In genomic region chr7:114155053-114155865, GRCm38 (mm10) we compare ENCODE assay signal across 13 mouse cellular contexts. TPM values are rescaled to one million over a fixed set of nuclear protein-coding genes. Genes with fewer than 3 reads are reported as not detected.
DNase-seq lines count a peak whose midpoint lies in the region; ATAC-seq and TF ChIP-seq lines count a peak whose summit lies in the region.
"Had no signal": no experiment of that assay in that cellular context is flagged by ENCODE, and none has a peak within 500 bp of the region (broad histone marks: within the 10 kb centered on the region; RNA-seq: fewer than 3 reads in every experiment).

No protein-coding gene starts in this region.

- no peaks in the 10 kb centered on the region for H3K4me1 ChIP-seq in lung, adult 2 months (ENCODE audit: control insufficient read depth, insufficient read depth, low read length)
- H3K4me1 ChIP-seq in hindbrain, embryonic 16.5 days (ENCODE audit: control insufficient read depth, insufficient read depth, low read depth, low read length) = no peaks in the 10 kb centered on the region
- H3K4me1 ChIP-seq in midbrain, embryonic 16.5 days (ENCODE audit: control insufficient read depth, insufficient read depth, low read length) = peaks cover 6% of the 10 kb centered on the region; the same call in 1 of the 2 replicates
- H3K4me1 ChIP-seq: embryonic facial prominence, embryonic 12.5 days; liver, embryonic 13.5 days had no signal

- H3K36me3 ChIP-seq in hindbrain, embryonic 16.5 days (ENCODE audit: control insufficient read depth, insufficient read depth, low read length) = no peaks in the 10 kb centered on the region
- no peaks in the 10 kb centered on the region for H3K36me3 ChIP-seq in midbrain, embryonic 16.5 days (ENCODE audit: control insufficient read depth, insufficient read depth, low read length)
- H3K36me3 ChIP-seq: embryonic facial prominence, embryonic 12.5 days; liver, embryonic 13.5 days; neural tube, embryonic 15.5 days had no signal

- no peak overlapping the region for H3K4me2 ChIP-seq in hindbrain, embryonic 16.5 days (ENCODE audit: low read length)
- no peak overlapping the region for H3K4me2 ChIP-seq in midbrain, embryonic 16.5 days (ENCODE audit: low read length)
- H3K4me2 ChIP-seq: embryonic facial prominence, embryonic 12.5 days; liver, embryonic 13.5 days; neural tube, embryonic 15.5 days had no signal

- ATAC-seq in hindbrain, embryonic 16.5 days = 0 out of 2 replicates have a peak, but pooled peaks have one; percentile 40
- ATAC-seq in midbrain, embryonic 16.5 days = peak; percentile 44

- no peak for TF ChIP-seq CTCF in lung, adult 2 months (IDR thresholded peaks at IDR 0.05; ENCODE audit: insufficient read depth, low read length)

- intact Hi-C loops in left cerebral cortex, postnatal 14 days (cut with DNase I) = no loop called here

- H3K9ac ChIP-seq in hindbrain, embryonic 16.5 days (ENCODE audit: low read depth, low read length) = no peak overlapping the region
- H3K9ac ChIP-seq in midbrain, embryonic 16.5 days (ENCODE audit: low read depth, low read length) = no peak overlapping the region
- H3K9ac ChIP-seq: embryonic facial prominence, embryonic 12.5 days; liver, embryonic 13.5 days; neural tube, embryonic 15.5 days had no signal

- H3K27ac ChIP-seq in hindbrain, embryonic 16.5 days (ENCODE audit: low read depth, low read length) = no peak overlapping the region
- no peak overlapping the region for H3K27ac ChIP-seq in midbrain, embryonic 16.5 days (ENCODE audit: low read length)
- H3K27ac ChIP-seq: embryonic facial prominence, embryonic 12.5 days; heart, adult 2 months; liver, embryonic 13.5 days; neural tube, embryonic 15.5 days had no signal

- no peaks in the 10 kb centered on the region for H3K9me3 ChIP-seq in hindbrain, embryonic 16.5 days (ENCODE audit: control insufficient read depth, low read length)
- H3K9me3 ChIP-seq in midbrain, embryonic 16.5 days (replicated peaks; ENCODE audit: control insufficient read depth, low read length, poor library complexity, severe bottlenecking) = no peaks in the 10 kb centered on the region
- H3K9me3 ChIP-seq: embryonic facial prominence, embryonic 12.5 days; liver, embryonic 13.5 days; neural tube, embryonic 15.5 days had no signal

- H3K4me3 ChIP-seq in lung, adult 2 months (replicated peaks; ENCODE audit: extremely low read depth, low read depth, low read length) = no peak overlapping the region
- no peak overlapping the region for H3K4me3 ChIP-seq in hindbrain, embryonic 16.5 days (ENCODE audit: low read length)
- no peak overlapping the region for H3K4me3 ChIP-seq in midbrain, embryonic 16.5 days (ENCODE audit: low read depth, low read length)
- H3K4me3 ChIP-seq: embryonic facial prominence, embryonic 12.5 days; heart, adult 2 months; liver, embryonic 13.5 days; neural tube, embryonic 15.5 days had no signal

- 37% methylated on average over 5 of the region's 5 CpGs for WGBS in lung, adult 2 months
- WGBS in hindbrain, embryonic 16.5 days = 56% methylated on average over 5 of the region's 5 CpGs
- WGBS in midbrain, embryonic 16.5 days = 64% methylated on average over 5 of the region's 5 CpGs

- no peaks in the 10 kb centered on the region for H3K27me3 ChIP-seq in hindbrain, embryonic 16.5 days (replicated peaks; ENCODE audit: control insufficient read depth, insufficient read depth, low read length)
- H3K27me3 ChIP-seq in midbrain, embryonic 16.5 days (ENCODE audit: control insufficient read depth, insufficient read depth, low read depth, low read length) = no peaks in the 10 kb centered on the region
- H3K27me3 ChIP-seq: embryonic facial prominence, embryonic 12.5 days; liver, embryonic 13.5 days; neural tube, embryonic 15.5 days had no signal

- no peak for TF ChIP-seq POLR2A in lung, adult 2 months (IDR thresholded peaks at IDR 0.05; ENCODE audit: borderline replicate concordance, extremely low read depth, low read depth, low read length)

- peak; percentile 64 for DNase-seq in adrenal gland, adult 2 months
- DNase-seq in adrenal gland, adult 18-20 months (ENCODE audit: low spot score in 2 of 2) = no peak
- DNase-seq in lung, adult 18-20 months = peak; percentile 52 to 65
- DNase-seq in lung, adult 2 months = no peak
- no peak for DNase-seq in gastrocnemius, adult 8-10 months (ENCODE audit: low spot score in 2 of 2)
- no peak for DNase-seq in left cerebral cortex, postnatal 14 days (ENCODE audit: low spot score in 2 of 2)
- DNase-seq: heart, adult 2 months; kidney, adult 9 months; liver, embryonic 13.5 days had no signal

RNA-seq across cellular contexts. Expression of gene Rras2, which starts 37.7 kb away (rescaled TPM):
- total RNA-seq in adrenal gland, adult 2 months (2021) = 10 to 100 TPM; 27.5 TPM
- polyA plus RNA-seq in adrenal gland, adult 2 months (2012; rRNA removed) = 14.8 and 24.6 TPM in 2 replicates
- total RNA-seq in adrenal gland, adult 18-20 months (2021) = 10 to 100 TPM; 30.5 to 53.7 TPM
- 24.4 and 30.0 TPM in 2 replicates for polyA plus RNA-seq in lung, adult 2 months (2012; rRNA removed)
- 18.3 and 19.6 TPM in 2 replicates for polyA plus RNA-seq in hindbrain, embryonic 16.5 days (2015; fragmentation: Nextera tagmentation; extraction: Ambion mirVana)
- 24.7 and 26.8 TPM in 2 replicates for polyA plus RNA-seq in midbrain, embryonic 16.5 days (2015; fragmentation: Nextera tagmentation; extraction: Ambion mirVana)
- 10 to 100 TPM; 12.4 to 15.0 (median 13.6) TPM for total RNA-seq in gastrocnemius, adult 8-10 months (2022)
- total RNA-seq in left cerebral cortex, postnatal 14 days (2021) = 10 to 100 TPM; 43.2 to 47.3 TPM

Comparison
In these comparisons a context has a peak if more than half of its experiments do, and no peak if none do; other contexts are left out.
1. DNase-seq: peak in adrenal gland, adult 2 months (single experiment) and lung, adult 18-20 months (2 of 2); none in adrenal gland, adult 18-20 months (0 of 2), lung, adult 2 months (single experiment), gastrocnemius, adult 8-10 months (0 of 2) and left cerebral cortex, postnatal 14 days (0 of 2).